Mouse (Mus musculus) neural tube, embryonic 15.5 days (tissue): ENCODE data around the gene Pakap. TPM values are rescaled to one million over a fixed set of nuclear protein-coding genes. Genes with fewer than 3 reads are reported as not detected.

Experiments
- ATAC-seq: fragments of 200-750 bp; cut with Nextera tagmentation; 2 replicates; pipeline ENCODE4 v1.8.0; 2017; ENCODE audit warnings: mild to moderate bottlenecking, moderate TSS enrichment, moderate library complexity; ENCODE audit not compliant: low FRiP score
- H3K27ac ChIP-seq: fragments of 300-500 bp; sonication (generic); replicated peaks from 2 replicates; pipeline ENCODE4 v1.5.1; 2015; ENCODE audit warnings: mild to moderate bottlenecking, inconsistent platforms
- H3K27me3 ChIP-seq: fragments of 300-500 bp; sonication (generic); replicated peaks from 2 replicates; pipeline ENCODE4 v1.6.1; 2015; ENCODE audit warnings: inconsistent platforms
- H3K36me3 ChIP-seq: fragments of 300-500 bp; sonication (generic); 2 replicates; pipeline ENCODE4 v1.6.1; 2015; ENCODE audit warnings: inconsistent platforms
- H3K4me1 ChIP-seq: fragments of 300-500 bp; sonication (generic); 2 replicates; pipeline ENCODE4 v1.6.1; 2015; ENCODE audit warnings: inconsistent platforms
- H3K4me2 ChIP-seq: fragments of 300-500 bp; sonication (generic); 2 replicates; pipeline ENCODE4 v1.6.1; 2015; ENCODE audit warnings: inconsistent platforms, mild to moderate bottlenecking, moderate library complexity
- H3K4me3 ChIP-seq: fragments of 300-500 bp; sonication (generic); replicated peaks from 2 replicates; pipeline ENCODE4 v1.5.1; 2015; ENCODE audit warnings: mild to moderate bottlenecking, inconsistent platforms
- H3K9ac ChIP-seq: fragments of 300-500 bp; sonication (generic); replicated peaks from 2 replicates; pipeline ENCODE4 v1.6.1; 2015; ENCODE audit warnings: mild to moderate bottlenecking, inconsistent platforms
- H3K9me3 ChIP-seq: fragments of 300-500 bp; sonication (generic); replicated peaks from 2 replicates; pipeline ENCODE4 v1.6.1; 2016; ENCODE audit warnings: inconsistent platforms
- WGBS: fragments of 180-500 bp; shearing (Covaris S2); methylation state at CpG from one replicate; pipeline ENCODE4 v1.1.7; 2015; ENCODE audit warnings: mixed read lengths; 5-methylcytosine and 5-hydroxymethylcytosine counted together
- polyA plus RNA-seq: library from polyadenylated mRNA; unstranded; fragments of >200 nt; fragmentation: Nextera tagmentation; extraction: Ambion mirVana; gene quantifications from 2 replicates; pipeline ENCODE4 v1.2.1, GENCODE M21; 2015

Pakap gene
- polyA plus RNA-seq, 1 experiment from 2014 or later = 10.4 TPM

DNA sequence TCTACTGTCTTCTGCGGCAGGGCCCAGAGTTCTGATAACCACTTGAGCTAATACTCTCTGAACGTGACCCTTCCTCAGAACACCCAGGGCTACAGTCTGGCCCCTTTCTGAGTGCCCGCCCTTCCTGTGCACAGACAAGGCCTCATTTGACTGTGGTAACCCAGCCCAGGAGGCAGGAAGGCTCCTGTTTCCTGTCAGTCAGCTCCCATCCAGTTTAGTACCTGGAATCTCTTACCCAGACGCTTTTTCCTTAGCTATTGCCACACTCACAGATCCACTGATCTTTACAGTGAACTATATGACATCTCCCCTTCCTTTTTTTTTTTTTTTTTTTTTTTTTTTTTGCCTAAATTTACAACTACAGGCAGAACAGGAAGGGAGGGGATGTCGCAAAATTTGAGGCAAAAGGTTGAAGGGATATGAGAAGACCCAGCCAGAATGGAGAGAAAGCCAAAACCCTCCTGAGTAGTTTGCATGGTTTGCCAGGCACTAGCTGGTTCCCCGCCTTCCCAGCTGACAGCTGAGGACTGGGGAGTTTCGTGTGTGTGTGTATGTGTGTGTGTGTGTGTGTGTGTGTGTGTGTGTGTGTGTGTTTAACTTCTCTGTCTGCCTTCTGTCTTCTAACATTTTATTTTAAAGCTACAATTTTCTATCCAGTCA, 245.1 kb downstream of the Pakap start:
- Histone ChIP-seq H3K27ac (no peak overlapping the region), H3K4me1 (no peaks in the 10 kb centered on the region), H3K9ac (no peak overlapping the region), H3K4me2 (no peak overlapping the region), H3K4me3 (no peak overlapping the region), H3K9me3 (no peaks in the 10 kb centered on the region), H3K27me3 (no peaks in the 10 kb centered on the region), H3K36me3 (no peaks in the 10 kb centered on the region)
- no peak; the same call in 1 of the 2 replicates for ATAC-seq
- WGBS = 60% methylated on average over 7 of the region's 7 CpGs

DNA sequence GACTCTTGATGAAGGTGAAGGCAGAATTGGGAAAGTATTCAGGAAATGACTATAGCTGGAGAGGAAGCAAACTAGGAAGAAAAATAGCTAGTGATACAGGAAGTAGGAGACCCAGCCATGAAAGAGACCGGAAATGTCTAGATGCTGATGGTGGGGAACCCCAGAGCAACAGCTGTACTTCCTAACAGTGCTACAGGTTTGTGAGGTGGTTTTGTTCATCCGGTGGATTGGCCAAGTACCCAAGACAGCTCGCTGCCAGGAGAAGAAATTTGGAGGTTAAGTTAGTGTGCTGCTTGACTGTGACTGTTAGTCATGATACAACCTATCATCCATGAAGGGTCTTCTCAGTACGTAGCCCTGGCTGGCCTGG, 245.6 kb downstream of the Pakap start:
- H3K4me3 ChIP-seq = no peak overlapping the region
- H3K9ac ChIP-seq = no peak overlapping the region
- no peak for ATAC-seq
- WGBS = 83% methylated on average over 4 of the region's 4 CpGs
- H3K4me1 ChIP-seq = no peaks in the 10 kb centered on the region
- H3K4me2 ChIP-seq = no peak overlapping the region
- no peak overlapping the region for H3K27ac ChIP-seq
- no peaks in the 10 kb centered on the region for H3K9me3 ChIP-seq
- no peaks in the 10 kb centered on the region for H3K27me3 ChIP-seq
- H3K36me3 ChIP-seq = no peaks in the 10 kb centered on the region

DNA sequence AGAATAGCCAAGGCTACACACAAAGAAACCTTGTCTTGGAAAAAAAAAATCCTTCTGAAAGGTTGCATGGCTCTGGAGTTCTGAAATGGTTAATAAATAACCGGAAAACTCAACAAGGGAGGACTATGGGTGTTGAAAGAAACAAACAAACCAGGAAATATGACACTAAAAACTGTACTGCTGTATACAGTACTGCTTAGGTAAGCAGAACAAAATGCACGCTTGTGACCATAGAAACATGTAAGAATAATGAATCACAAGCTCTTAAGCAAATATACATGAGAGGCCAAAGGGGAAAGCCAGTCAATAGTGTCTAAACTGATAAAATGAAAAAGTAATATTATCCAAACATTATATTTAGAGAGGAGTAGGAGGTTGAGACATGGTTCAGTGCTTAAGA, 247.4 kb downstream of the Pakap start:
- H3K36me3 ChIP-seq = no peaks in the 10 kb centered on the region
- H3K9me3 ChIP-seq = no peaks in the 10 kb centered on the region
- no peak overlapping the region for H3K9ac ChIP-seq
- H3K4me1 ChIP-seq = no peaks in the 10 kb centered on the region
- H3K4me3 ChIP-seq = no peak overlapping the region
- H3K27ac ChIP-seq = no peak overlapping the region
- no peak for ATAC-seq
- no peak overlapping the region for H3K4me2 ChIP-seq
- WGBS = 88% methylated on average over 2 of the region's 2 CpGs
- H3K27me3 ChIP-seq = no peaks in the 10 kb centered on the region

DNA sequence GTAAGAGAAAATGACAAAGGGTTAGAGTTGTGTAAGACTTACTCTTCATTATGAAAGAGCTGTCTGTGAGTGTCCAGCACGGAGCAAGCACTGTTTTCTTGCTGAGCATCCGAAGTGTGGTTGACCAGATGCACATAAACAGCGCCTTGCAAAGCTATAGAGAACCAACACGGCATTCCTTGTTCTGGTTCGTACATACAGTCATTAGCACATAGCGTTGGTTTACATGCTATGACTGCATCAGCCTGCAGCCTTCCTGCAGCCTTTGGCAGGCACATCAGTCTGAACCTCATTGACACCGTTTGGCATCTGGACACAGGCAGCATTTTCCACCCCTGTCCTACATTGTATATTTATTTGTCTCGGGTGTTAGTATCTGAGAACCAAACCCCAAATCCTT, 248.2 kb downstream of the Pakap start:
- Histone ChIP-seq H3K36me3 (no peaks in the 10 kb centered on the region), H3K4me3 (no peak overlapping the region), H3K9ac (no peak overlapping the region), H3K4me2 (no peak overlapping the region), H3K4me1 (0 out of 2 replicates have a peak, but pooled peaks cover under 1% of the 10 kb centered on the region), H3K9me3 (no peaks in the 10 kb centered on the region), H3K27me3 (no peaks in the 10 kb centered on the region), H3K27ac (no peak overlapping the region)
- no peak for ATAC-seq
- WGBS = 91% methylated on average over 8 of the region's 8 CpGs

DNA sequence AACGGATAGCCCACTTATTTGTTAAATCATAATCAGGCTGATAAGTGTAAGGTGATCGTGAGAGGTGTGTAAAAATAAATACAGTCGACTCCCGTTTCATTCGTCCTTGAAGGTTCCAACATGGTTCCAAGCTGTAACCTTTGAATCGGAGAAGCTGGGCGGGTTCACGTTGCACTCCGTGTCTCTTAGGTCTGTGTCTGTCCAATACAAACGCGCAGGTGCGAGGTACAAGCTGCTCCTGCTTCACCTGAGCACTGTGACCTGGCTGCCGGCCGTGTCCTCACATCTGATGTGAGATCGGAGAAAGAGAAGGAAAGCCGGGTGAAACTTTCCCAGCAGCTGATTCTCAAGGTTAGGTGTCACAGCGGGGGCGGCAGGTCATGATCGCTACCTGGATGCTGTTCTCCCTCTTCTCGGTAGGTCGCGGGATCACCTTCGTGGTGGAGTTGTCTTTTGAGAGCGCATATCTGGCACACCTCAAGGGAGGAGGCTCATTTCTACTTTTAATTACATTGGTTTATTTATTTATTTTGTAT, 252.9 kb downstream of the Pakap start:
- Histone ChIP-seq H3K9ac (no peak overlapping the region), H3K27ac (no peak overlapping the region), H3K9me3 (no peaks in the 10 kb centered on the region), H3K4me2 (no peak overlapping the region), H3K4me1 (peaks cover 29% of the 10 kb centered on the region), H3K27me3 (no peaks in the 10 kb centered on the region), H3K4me3 (no peak overlapping the region), H3K36me3 (no peaks in the 10 kb centered on the region)
- 93% methylated on average over 24 of the region's 24 CpGs for WGBS
- no peak for ATAC-seq

DNA sequence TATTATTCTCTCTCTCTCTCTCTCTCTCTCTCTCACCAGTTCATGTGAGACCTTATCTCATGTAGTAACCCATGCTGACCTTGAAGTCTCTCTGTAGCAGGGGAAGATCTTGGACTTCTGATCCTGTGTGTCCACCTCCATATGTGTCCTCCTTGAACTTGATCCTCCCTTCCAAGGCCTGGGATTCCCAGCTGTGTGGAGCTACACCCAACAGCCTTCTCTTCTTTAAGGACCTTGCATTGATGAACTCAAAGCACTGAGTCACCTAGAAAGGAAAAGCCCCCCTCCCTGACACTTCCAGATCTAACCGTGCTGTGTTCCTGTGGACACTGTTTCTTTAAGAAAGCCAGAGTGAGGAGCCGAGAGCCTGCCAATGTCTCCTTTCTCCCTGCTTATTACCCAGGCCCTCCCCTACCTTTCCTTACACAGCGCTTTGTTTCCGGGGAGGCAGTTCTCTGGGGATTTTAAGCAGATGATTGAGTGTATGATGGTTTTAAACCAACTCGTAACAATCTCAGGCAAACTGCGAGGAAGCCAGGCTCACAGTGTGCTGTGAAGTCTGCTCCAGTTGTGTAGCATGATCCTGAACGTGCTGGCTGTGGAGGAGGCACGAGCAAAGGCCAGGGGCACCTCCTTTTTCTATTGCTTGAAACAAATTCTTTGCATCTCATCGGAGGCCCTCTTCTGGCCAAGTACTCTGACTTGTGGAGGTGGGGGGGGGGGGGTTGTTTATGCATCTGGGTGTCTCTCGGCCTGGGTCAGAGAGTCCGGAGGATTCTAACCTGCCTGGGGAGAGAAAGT, 253.8 kb downstream of the Pakap start:
- Histone ChIP-seq H3K9ac (0 out of 2 replicates have a peak overlapping the region, but pooled peaks have one; percentile 26), H3K4me2 (peak overlapping the region; percentile 49), H3K27me3 (no peaks in the 10 kb centered on the region), H3K9me3 (no peaks in the 10 kb centered on the region), H3K27ac (peak overlapping the region; percentile 77), H3K36me3 (no peaks in the 10 kb centered on the region), H3K4me3 (peak overlapping the region; percentile 19; the same call in 1 of the 2 replicates), H3K4me1 (peaks cover 29% of the 10 kb centered on the region)
- 7% methylated on average over 11 of the region's 11 CpGs for WGBS
- peak; percentile 81 for ATAC-seq

DNA sequence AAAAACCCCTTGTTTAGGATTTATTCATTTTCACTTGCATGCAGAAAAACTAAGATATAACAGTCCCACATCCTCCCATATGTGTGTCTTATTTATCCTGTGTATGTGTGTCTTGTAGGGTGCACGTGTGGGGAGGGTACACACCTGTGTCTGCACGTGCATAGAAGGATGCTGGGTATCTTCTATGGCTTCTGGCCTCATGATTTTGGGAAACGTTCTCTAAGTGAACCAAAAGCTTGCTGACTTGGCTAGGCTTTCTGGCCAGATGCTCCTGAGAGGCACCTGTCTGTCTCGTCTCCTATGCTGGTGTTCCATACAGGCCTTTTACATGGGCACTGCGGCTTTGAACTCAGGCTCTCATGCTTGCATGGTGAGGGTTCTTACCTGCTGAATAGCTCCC, 254.7 kb downstream of the Pakap start:
- Histone ChIP-seq H3K4me2 (no peak overlapping the region), H3K9me3 (no peaks in the 10 kb centered on the region), H3K36me3 (no peaks in the 10 kb centered on the region), H3K4me3 (no peak overlapping the region), H3K9ac (no peak overlapping the region), H3K27ac (no peak overlapping the region), H3K4me1 (peaks cover 29% of the 10 kb centered on the region), H3K27me3 (no peaks in the 10 kb centered on the region)
- no peak for ATAC-seq
- WGBS = 88% methylated on average over 5 of the region's 5 CpGs

DNA sequence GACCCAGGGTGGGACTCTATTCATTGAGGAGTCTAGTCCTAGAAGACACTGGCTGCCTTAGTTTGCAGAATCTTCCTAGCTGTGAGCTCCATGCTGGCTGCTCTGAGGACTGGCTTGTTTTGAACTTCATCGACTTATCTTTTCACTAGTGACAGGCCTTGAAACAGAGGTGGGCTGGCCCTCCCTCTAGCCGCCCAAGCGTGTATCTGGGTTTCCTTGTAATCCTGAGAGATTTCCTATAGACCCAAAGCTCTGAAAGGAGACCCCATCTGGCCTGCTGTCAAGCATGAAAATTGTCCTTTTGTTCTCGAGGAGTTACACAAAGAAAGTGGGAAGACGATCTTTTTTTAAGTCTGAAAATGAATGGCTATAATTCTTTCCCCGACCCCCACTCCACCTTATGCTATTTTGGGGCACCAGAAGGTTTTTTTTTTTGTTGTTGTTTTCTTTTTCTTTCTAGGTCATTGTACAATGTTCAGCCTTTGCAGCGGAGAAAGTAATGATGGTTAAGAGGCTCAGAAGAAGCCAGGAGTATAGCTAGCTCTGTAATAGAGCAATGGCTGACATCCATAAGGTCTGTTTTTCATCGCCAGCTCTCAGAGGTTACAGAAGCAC, 256.8 kb downstream of the Pakap start:
- H3K4me2 ChIP-seq = no peak overlapping the region
- H3K27ac ChIP-seq = no peak overlapping the region
- H3K36me3 ChIP-seq = no peaks in the 10 kb centered on the region
- ATAC-seq = no peak
- 16% methylated on average over 8 of the region's 8 CpGs for WGBS
- no peak overlapping the region for H3K9ac ChIP-seq
- no peaks in the 10 kb centered on the region for H3K9me3 ChIP-seq
- no peak overlapping the region for H3K4me3 ChIP-seq
- H3K27me3 ChIP-seq = no peaks in the 10 kb centered on the region
- peaks cover 32% of the 10 kb centered on the region for H3K4me1 ChIP-seq

DNA sequence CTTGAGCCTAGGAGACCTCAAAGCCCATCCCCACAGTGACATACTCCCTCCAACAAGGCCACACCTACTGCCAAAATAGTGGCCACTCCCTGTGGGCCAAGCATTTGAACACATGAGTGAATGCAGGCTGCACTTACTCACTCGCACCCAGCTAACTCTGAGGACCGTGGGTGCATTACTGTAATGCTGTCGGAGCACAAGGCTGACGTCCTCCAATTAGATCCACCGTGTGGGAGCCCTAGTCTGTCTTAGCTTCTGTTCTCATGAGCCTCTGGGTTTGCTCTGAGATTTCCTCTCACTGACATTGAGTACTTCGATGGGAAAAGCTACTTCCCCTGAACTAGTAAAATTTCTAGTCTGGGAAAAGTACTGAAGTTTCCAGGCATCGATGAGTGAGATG, 258.3 kb downstream of the Pakap start:
- 88% methylated on average over 7 of the region's 7 CpGs for WGBS
- no peak overlapping the region for H3K9ac ChIP-seq
- H3K4me3 ChIP-seq = no peak overlapping the region
- no peaks in the 10 kb centered on the region for H3K36me3 ChIP-seq
- no peak for ATAC-seq
- peaks cover 32% of the 10 kb centered on the region for H3K4me1 ChIP-seq
- no peak overlapping the region for H3K27ac ChIP-seq
- H3K27me3 ChIP-seq = no peaks in the 10 kb centered on the region
- H3K4me2 ChIP-seq = no peak overlapping the region
- H3K9me3 ChIP-seq = no peaks in the 10 kb centered on the region

DNA sequence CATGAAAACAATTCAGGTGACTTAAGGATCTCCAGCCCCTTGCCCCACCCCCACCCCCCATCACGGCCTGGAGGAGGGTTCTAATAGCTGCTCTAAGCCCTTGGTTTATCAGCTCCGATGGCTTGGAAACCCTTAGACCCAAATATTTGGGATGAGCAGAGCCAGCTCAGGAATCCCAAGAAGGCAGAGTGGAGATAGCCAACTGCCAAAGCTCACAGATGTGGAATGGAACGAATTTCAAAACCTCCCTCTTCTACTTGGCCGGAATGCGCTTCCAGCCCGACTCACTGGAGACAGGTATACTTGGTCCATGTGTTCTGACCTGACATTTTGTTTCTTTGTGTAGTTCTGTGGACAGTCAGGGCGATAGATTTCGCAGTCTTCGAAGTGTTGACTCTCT, 261.2 kb downstream of the Pakap start:
- 77% methylated on average over 9 of the region's 9 CpGs for WGBS
- no peak overlapping the region for H3K9ac ChIP-seq
- H3K27ac ChIP-seq = no peak overlapping the region
- peaks cover 25% of the 10 kb centered on the region for H3K4me1 ChIP-seq
- no peaks in the 10 kb centered on the region for H3K27me3 ChIP-seq
- H3K36me3 ChIP-seq = no peaks in the 10 kb centered on the region
- H3K9me3 ChIP-seq = no peaks in the 10 kb centered on the region
- no peak overlapping the region for H3K4me3 ChIP-seq
- no peak overlapping the region for H3K4me2 ChIP-seq
- ATAC-seq = no peak

DNA sequence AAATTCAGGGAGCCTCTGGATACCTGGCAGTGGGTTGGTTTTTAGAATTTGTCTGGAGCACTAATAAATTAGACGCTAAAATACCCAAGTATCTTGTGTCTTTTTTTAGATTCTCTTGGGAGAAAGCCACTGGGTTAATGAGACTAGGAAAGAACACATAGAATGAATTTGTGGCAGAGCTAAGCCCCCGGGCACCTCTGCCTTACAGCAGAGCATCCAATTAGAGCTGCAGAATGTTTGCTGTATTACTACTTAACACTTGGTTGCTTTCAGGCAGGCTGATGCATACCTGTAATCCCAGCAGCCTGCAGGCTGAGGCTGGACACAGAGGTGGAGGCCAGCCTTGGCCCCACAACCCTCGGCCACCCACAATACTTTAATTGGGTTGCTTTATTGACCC, 261.8 kb downstream of the Pakap start:
- H3K4me3 ChIP-seq = no peak overlapping the region
- no peaks in the 10 kb centered on the region for H3K27me3 ChIP-seq
- no peak overlapping the region for H3K4me2 ChIP-seq
- no peak overlapping the region for H3K27ac ChIP-seq
- no peaks in the 10 kb centered on the region for H3K9me3 ChIP-seq
- WGBS = 44% methylated on average over 3 of the region's 3 CpGs
- H3K9ac ChIP-seq = no peak overlapping the region
- H3K4me1 ChIP-seq = peaks cover 19% of the 10 kb centered on the region
- H3K36me3 ChIP-seq = no peaks in the 10 kb centered on the region
- ATAC-seq = no peak

DNA sequence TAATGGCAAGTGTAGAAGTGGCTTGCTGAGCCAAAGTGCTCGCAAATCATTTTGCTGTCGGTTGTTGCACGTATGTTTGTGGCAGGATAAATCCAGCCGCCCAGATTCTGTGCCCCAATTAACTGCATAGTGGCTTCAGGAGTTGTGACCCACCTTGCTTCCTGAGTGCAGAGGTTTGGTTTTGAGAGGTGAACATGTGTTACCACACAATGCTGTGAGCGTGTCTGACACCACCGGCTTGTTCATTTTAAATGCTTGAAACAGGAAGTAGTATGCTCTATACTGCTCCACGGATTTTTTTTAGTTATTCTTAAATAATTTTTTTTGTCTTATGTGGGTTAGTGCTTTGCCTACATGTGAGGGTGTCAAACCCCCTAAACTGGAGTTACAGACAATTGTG, 264.3 kb downstream of the Pakap start:
- no peak overlapping the region for H3K27ac ChIP-seq
- no peaks in the 10 kb centered on the region for H3K9me3 ChIP-seq
- H3K9ac ChIP-seq = no peak overlapping the region
- H3K4me3 ChIP-seq = no peak overlapping the region
- ATAC-seq = no peak
- H3K4me2 ChIP-seq = no peak overlapping the region
- H3K27me3 ChIP-seq = no peaks in the 10 kb centered on the region
- no peaks in the 10 kb centered on the region for H3K36me3 ChIP-seq
- 39% methylated on average over 7 of the region's 7 CpGs for WGBS
- peaks cover 16% of the 10 kb centered on the region for H3K4me1 ChIP-seq
